Mouse (Mus musculus): ENCODE data around the gene Pex11g. TPM values are rescaled to one million over a fixed set of nuclear protein-coding genes. Genes with fewer than 3 reads are reported as not detected.

The Pex11g gene
- polyA plus RNA-seq, 1 experiment from 2014 or later: 12.0 TPM

DNA sequence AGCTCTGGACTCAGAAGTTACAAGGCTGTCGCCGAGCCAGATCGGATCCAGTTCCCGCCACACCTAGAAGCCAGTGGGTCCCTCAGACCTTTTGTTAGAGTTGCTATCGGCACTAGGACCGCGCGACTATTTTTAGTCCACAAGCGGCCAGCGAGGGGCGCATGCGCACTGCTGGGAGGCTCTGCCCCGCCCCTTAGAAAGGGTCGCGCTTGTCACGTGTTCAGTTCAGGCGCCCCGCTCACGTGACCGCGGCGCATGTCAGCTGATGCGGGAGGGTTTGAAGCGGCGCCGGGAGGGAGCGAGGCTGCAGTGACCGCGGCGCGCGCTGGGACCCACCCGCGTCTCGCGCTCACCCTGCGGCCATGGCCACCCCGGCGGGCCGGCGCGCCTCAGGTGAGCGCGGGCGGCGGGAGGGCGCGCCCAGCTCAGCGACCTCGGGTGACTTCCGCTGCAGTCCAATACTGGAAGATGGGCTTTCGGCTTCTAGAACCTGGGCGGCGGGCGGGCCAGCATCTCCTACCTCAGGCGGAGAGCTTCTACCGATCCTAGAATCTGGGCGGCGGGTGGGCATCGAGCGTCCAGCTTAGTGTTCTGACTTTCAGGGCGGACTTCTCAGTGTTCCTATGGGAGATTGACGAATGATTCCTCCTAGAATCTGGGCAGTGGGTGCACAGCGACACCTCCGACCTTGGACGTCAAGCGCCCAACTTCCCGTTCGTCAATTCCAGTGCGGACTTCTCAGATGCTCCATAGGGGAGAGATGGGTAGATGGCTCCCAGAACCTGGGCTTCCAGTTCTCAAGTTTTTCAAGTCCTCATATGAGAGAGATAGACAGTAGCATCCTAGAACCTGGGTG lies 33.0 kb upstream of the Pex11g start, which contains the start of gene Mcoln1:
Gene Mcoln1 (plus strand): TSS at position 223 of the 856 bp plus-strand sequence.
- CTCF ChIA-PET: interaction anchor here (1.1 to 2.6 kb wide), 4 partner anchors 8 to 36 kb away, joined by 3 to 10 read pairs (median 3); partner anchors contain the start of gene Pnpla6
- in situ Hi-C loops (cut with MboI; ENCODE audit: low pct_unique_long_range_greater_than_20kb): no loop called here

DNA sequence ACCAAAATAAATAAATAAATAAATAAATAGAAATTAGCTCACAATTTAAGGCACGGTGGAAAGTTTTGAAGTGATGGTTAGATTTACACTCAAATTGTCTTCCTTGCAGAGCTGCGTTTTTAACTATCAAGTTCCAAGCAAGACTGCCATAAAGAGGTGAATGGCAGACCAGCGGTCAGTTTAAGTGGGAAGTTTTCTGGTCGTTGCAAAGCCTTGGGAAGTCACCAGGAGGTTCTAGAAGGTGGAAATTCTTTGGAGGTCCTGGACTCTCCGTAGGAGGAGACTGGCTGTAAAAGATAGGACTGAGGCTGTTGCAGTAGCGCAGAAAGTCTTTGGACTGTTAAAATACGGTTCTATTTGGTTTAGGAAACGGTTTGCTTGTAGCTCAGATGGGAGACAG lies 32.3 kb upstream of the Pex11g start:
- DNase-seq (ENCODE audit: low read depth, low spot score) (no peak), ATAC-seq (peak; percentile 33)
- H3K27me3 ChIP-seq: no peaks in the 10 kb centered on the region
- POLR2A ChIA-PET: interaction anchor here (1.1 to 2.6 kb wide), 4 partner anchors 8 to 35 kb away, joined by 3 to 13 read pairs (median 5); partner anchors contain the start of gene Pnpla6
- CTCF ChIA-PET: interaction anchor here (2.6 kb wide), 1 partner anchor 16 kb away, joined by 10 read pairs; the partner anchor contains the start of gene Pnpla6
- TF ChIP-seq CTCF (IDR thresholded peaks at IDR 0.05): no peak
- in situ Hi-C loops (cut with MboI; ENCODE audit: low pct_unique_long_range_greater_than_20kb): no loop called here

More for the DNA sequence above, 33.0 kb upstream of the Pex11g start, which contains the start of gene Mcoln1:
- peak; percentile 76 for DNase-seq (ENCODE audit: low read depth, low spot score)
- ATAC-seq: peak; percentile 80
- H3K27me3 ChIP-seq: no peaks in the 10 kb centered on the region
- POLR2A ChIA-PET: interaction anchor here (1.1 to 2.6 kb wide), 4 partner anchors 9 to 35 kb away, joined by 3 to 13 read pairs (median 5); partner anchors contain the start of gene Pnpla6
- no peak for TF ChIP-seq CTCF (IDR thresholded peaks at IDR 0.05)

DNA sequence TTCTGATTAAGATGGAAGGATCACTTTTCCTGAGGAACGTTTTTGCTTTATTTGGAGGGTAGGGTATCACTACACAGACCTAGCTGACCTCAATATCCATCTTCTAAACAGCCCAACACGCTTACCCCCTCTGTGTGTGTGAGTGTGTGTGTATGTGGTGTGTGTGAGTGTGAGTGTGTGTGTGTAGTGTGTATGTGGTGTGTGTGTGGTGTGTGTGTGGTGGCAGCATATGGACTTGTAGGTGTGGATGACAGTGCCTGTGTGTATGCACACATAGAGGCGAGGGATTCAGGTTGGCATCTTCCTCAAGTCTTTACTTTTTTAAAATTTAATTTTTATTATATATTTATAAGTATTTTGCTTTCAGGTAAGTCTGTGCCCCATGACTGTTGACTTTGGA lies 31.1 kb upstream of the Pex11g start:
- H3K27me3 ChIP-seq: no peaks in the 10 kb centered on the region
- DNase-seq (ENCODE audit: low read depth, low spot score) (no peak), ATAC-seq (no peak)
- ChIA-PET POLR2A (interaction anchor here (0.7 kb wide), 1 partner anchor 138 kb away, joined by 3 read pairs; no protein-coding TSS in a partner anchor), CTCF (no interaction called here)
- in situ Hi-C loops (cut with MboI; ENCODE audit: low pct_unique_long_range_greater_than_20kb): no loop called here
- TF ChIP-seq CTCF (IDR thresholded peaks at IDR 0.05): no peak

DNA sequence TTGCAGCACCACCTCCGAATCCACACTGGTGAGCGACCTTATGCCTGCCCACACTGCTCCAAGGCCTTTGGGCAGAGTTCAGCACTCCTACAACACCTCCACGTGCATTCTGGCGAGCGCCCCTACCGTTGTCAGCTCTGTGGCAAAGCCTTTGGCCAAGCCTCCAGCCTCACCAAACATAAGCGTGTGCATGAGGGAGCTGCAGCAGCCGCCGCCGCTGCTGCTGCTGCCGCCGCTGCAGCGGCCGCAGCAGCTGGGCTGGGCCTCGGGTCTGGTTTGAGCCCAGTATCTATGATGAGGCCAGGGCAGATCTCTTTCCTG lies 28.9 kb upstream of the Pex11g start:
- in situ Hi-C loops (cut with MboI; ENCODE audit: low pct_unique_long_range_greater_than_20kb): no loop called here
- TF ChIP-seq CTCF (IDR thresholded peaks at IDR 0.05): no peak
- DNase-seq (ENCODE audit: low read depth, low spot score) (no peak), ATAC-seq (no peak)
- no peaks in the 10 kb centered on the region for H3K27me3 ChIP-seq
- POLR2A ChIA-PET: no interaction called here
- CTCF ChIA-PET: no interaction called here

DNA sequence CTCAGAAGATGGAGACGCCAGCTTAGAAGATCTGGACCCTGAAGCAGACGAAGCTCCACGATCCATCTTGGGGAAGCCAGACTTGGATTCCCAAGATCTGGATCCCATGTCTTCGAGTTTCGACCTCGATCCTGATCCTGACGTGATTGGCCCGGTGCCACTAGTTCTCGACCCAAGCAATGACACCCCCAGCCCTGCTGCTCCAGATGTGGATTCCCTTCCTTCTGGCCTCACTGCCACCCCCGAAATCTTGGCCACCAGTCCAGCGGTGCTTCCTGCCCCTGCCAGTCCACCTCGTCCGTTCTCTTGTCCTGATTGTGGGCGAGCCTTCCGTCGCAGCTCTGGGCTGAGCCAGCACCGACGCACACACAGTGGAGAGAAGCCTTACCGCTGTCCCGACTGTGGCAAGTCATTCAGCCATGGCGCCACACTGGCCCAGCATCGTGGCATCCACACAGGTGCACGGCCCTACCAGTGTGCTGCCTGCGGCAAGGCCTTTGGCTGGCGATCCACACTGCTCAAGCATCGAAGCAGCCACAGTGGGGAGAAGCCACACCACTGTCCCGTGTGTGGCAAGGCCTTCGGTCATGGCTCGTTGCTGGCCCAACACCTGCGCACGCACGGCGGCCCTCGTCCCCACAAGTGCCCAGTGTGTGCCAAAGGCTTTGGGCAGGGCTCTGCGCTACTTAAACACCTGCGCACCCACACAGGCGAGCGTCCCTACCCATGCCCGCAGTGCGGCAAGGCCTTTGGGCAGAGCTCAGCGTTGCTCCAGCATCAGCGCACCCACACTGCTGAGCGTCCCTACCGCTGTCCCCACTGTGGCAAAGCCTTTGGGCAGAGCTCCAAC lies 28.3 kb upstream of the Pex11g start:
- ChIA-PET CTCF (no interaction called here), POLR2A (no interaction called here)
- ATAC-seq: no peak
- no peak for DNase-seq (ENCODE audit: low read depth, low spot score)
- no peak for TF ChIP-seq CTCF (IDR thresholded peaks at IDR 0.05)
- no peaks in the 10 kb centered on the region for H3K27me3 ChIP-seq
- in situ Hi-C loops (cut with MboI; ENCODE audit: low pct_unique_long_range_greater_than_20kb): no loop called here

DNA sequence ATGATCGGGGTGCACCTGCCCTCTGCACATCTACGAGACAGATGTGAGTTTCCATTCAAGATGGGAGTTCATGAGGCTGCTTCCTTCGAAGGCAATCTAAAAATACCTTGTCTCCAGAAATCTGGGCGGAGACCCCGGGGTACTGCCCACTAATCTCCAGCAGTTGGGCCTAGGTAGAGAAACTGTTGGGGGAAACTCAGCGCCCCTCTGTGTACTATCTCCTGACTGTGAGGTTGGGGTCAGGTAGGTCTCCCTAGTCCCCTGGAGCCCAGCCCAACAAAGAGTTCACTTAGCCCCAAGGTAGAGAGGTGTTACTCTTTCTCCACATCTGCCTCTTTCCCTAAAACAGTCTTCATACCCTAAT lies 26.3 kb upstream of the Pex11g start:
- no peak for TF ChIP-seq CTCF (IDR thresholded peaks at IDR 0.05)
- ChIA-PET CTCF (interaction anchor here (1.3 kb wide), 2 partner anchors 26 to 178 kb away, joined by 4 to 6 read pairs; partner anchors contain the start of gene Fcor), POLR2A (interaction anchor here (0.5 to 1.7 kb wide), 3 partner anchors 22 to 265 kb away, joined by 3 to 10 read pairs (median 5); partner anchors contain the start of gene Pnpla6)
- ATAC-seq: no peak
- in situ Hi-C loops (cut with MboI; ENCODE audit: low pct_unique_long_range_greater_than_20kb): no loop called here
- H3K27me3 ChIP-seq: no peaks in the 10 kb centered on the region
- no peak for DNase-seq (ENCODE audit: low read depth, low spot score)

DNA sequence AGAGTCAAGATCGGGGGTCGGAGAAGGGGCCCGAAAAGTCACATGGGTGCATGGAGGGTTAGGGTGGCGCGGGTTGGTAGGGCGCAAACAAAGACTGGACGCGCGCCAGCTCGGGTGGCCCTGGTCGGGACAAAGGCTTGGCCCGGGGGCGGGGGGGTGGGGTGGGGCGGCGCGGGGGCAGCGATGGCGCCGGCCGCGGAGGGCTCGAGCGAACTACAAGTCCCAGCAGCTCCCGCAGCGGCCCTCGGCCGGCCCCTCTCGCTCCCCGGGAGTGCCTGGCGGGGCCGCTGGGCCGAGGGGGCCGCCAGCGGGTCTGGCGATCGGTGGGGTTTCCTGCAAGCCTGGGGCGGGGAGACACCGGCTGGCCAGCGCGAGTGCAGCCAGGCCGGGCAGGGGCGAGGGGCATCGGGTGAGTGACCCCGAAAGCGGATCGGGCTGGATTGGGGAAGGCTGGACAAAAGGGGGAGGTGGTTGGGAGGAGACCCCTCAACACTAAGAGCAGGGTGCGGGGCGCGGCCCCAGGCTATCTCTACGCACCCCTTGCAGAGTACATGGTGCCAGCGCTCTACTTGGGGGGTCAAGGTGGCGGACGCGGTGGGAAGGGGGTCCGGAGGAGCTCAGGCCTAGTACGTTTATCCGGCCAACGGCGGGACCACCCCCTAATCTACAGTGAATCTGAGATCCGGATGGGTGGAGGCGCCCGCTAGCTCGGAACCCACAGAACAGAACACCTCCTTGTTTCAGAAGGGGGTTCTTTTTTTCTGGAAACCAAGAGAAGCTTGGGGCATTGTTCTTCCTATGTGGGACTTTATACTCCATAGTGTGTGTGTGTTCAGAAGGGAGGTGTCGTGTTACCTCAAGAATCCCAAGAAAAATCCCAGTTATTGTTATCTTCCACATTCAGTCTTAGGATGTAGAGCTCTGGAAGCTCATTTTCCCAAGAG lies 25.7 kb upstream of the Pex11g start, which contains the start of gene Zfp358:
Gene Zfp358 (plus strand): TSS at position 238 of the 944 bp plus-strand sequence.
- ChIA-PET CTCF (interaction anchor here (1.3 kb wide), 3 partner anchors 25 to 179 kb away, joined by 3 to 6 read pairs (median 4); partner anchors contain the start of gene Fcor), POLR2A (interaction anchor here (0.5 to 1.7 kb wide), 4 partner anchors 12 to 265 kb away, joined by 3 to 10 read pairs (median 5); partner anchors contain the start of gene Pnpla6)
- DNase-seq (ENCODE audit: low read depth, low spot score) (no peak), ATAC-seq (peak; percentile 88)
- in situ Hi-C loops (cut with MboI; ENCODE audit: low pct_unique_long_range_greater_than_20kb): no loop called here
- no peak for TF ChIP-seq CTCF (IDR thresholded peaks at IDR 0.05)
- H3K27me3 ChIP-seq: no peaks in the 10 kb centered on the region

DNA sequence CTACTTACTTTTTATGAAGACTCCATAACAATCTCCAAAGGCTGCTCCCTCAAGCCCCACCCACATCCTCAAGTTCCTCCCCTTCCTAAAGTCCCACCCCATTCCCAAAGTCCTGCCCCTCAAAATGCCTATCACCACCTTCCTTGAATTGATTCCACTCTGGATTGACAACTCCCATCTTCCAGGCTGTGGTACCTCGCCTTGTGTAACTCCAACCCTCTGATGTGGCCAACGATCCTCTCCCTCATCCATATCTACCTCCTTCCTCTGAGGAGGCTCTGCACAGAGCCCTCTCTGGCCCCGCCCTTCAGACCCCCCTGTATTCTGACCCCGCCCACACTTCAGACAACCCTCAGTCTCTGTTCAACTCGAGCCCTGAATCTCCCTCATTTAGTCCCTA lies 17.7 kb upstream of the Pex11g start:
- in situ Hi-C loops (cut with MboI; ENCODE audit: low pct_unique_long_range_greater_than_20kb): no loop called here
- CTCF ChIA-PET: no interaction called here
- ATAC-seq: no peak

DNA sequence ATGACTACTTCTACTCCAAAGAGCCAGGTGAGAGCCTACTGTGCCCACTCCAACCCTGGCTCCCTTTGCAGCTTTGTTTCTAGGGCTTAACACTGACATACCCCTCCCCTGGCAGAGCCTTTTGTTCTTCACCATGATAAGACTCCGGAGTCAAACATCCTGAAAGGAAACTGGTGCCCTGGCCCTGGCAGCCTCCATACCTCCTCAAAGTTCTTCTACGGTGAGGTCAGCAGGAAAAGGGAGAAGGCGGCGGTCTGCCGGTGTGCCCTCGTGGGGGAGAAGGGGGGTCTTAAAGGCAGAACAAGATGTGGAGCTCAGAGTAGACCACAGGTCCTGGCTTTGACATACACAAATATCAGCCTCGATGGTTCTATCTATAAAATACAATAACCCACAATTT lies 16.1 kb upstream of the Pex11g start:
- ChIA-PET CTCF (interaction anchor here (1.2 kb wide), 1 partner anchor 44 kb away, joined by 3 read pairs; no protein-coding TSS in a partner anchor), POLR2A (no interaction called here)
- TF ChIP-seq CTCF (IDR thresholded peaks at IDR 0.05): no peak
- no peak for DNase-seq (ENCODE audit: low read depth, low spot score)
- in situ Hi-C loops (cut with MboI; ENCODE audit: low pct_unique_long_range_greater_than_20kb): no loop called here
- no peak for ATAC-seq
- H3K27me3 ChIP-seq: no peaks in the 10 kb centered on the region

More for the DNA sequence above, 17.7 kb upstream of the Pex11g start:
- DNase-seq (ENCODE audit: low read depth, low spot score): no peak
- no peak for TF ChIP-seq CTCF (IDR thresholded peaks at IDR 0.05)
- H3K27me3 ChIP-seq: no peaks in the 10 kb centered on the region
- POLR2A ChIA-PET: no interaction called here
